Mouse (Mus musculus) liver, embryonic 11.5 days (tissue): ENCODE results near the gene Oas1a. TPM values are rescaled to one million over a fixed set of nuclear protein-coding genes. Genes with fewer than 3 reads are reported as not detected.

Experiments used
- ATAC-seq: fragments of 200-750 bp; cut with Nextera tagmentation; replicated peaks from 2 replicates; pipeline ENCODE4 v1.8.0; 2017; ENCODE audit warnings: moderate number of reproducible peaks, mild to moderate bottlenecking, moderate TSS enrichment, moderate library complexity; ENCODE audit not compliant: low FRiP score
- DNase-seq: peaks from one replicate; pipeline ENCODE4 v3.0.0-alpha.2; 2017; ENCODE audit warnings: low spot score
- H3K27ac ChIP-seq: fragments of 300-500 bp; sonication (generic); 2 replicates; pipeline ENCODE4 v1.5.1; 2014; ENCODE audit warnings: mild to moderate bottlenecking, low read depth, low read length, control low read depth
- H3K27me3 ChIP-seq: fragments of 300-500 bp; sonication (generic); replicated peaks from 2 replicates; pipeline ENCODE4 v1.6.1; 2014; ENCODE audit warnings: low read length, mixed read lengths; ENCODE audit not compliant: control insufficient read depth, insufficient read depth
- H3K36me3 ChIP-seq: fragments of 300-500 bp; sonication (generic); 2 replicates; pipeline ENCODE4 v1.6.1; 2014; ENCODE audit warnings: mild to moderate bottlenecking, low read length, moderate library complexity, mixed read lengths; ENCODE audit not compliant: control insufficient read depth, insufficient read depth
- H3K4me1 ChIP-seq: fragments of 300-500 bp; sonication (generic); replicated peaks from 2 replicates; pipeline ENCODE4 v1.6.1; 2014; ENCODE audit warnings: low read length, mixed read lengths; ENCODE audit not compliant: control insufficient read depth, insufficient read depth
- H3K4me2 ChIP-seq: fragments of 300-500 bp; sonication (generic); 2 replicates; pipeline ENCODE4 v1.6.1; 2014; ENCODE audit warnings: mild to moderate bottlenecking, control low read depth, moderate library complexity
- H3K4me3 ChIP-seq: fragments of 300-500 bp; sonication (generic); 2 replicates; pipeline ENCODE4 v1.5.1; 2014; ENCODE audit warnings: low read depth, low read length, control low read depth
- H3K9ac ChIP-seq: fragments of 300-500 bp; sonication (generic); 2 replicates; pipeline ENCODE4 v1.6.1; 2014; ENCODE audit warnings: low read depth, low read length, control low read depth
- H3K9me3 ChIP-seq: fragments of 300-500 bp; sonication (generic); 2 replicates; pipeline ENCODE4 v1.6.1; 2016; ENCODE audit warnings: low read length, inconsistent platforms, mixed read lengths; ENCODE audit not compliant: control insufficient read depth
- WGBS: fragments of 180-500 bp; shearing (Covaris S2); extraction: QIAGEN DNeasy Blood & Tissue Kit; methylation state at CpG from one replicate; pipeline ENCODE4 v1.1.7; 2014; 5-methylcytosine and 5-hydroxymethylcytosine counted together
- microRNA-seq: library from miRNA; unstranded; fragments of <30 nt; microRNA quantifications from one replicate; pipeline ENCODE4, GENCODE M21; 2017; ENCODE audit warnings: borderline number of aligned reads
- polyA plus RNA-seq: library from polyadenylated mRNA; unstranded; fragments of >200 nt; fragmentation: Nextera tagmentation; extraction: Ambion mirVana; gene quantifications from 2 replicates; pipeline ENCODE4 v1.2.1, GENCODE M21; 2014

Gene Oas1a
- polyA plus RNA-seq, 1 experiment from 2014 or later, result 1.6 TPM

DNA sequence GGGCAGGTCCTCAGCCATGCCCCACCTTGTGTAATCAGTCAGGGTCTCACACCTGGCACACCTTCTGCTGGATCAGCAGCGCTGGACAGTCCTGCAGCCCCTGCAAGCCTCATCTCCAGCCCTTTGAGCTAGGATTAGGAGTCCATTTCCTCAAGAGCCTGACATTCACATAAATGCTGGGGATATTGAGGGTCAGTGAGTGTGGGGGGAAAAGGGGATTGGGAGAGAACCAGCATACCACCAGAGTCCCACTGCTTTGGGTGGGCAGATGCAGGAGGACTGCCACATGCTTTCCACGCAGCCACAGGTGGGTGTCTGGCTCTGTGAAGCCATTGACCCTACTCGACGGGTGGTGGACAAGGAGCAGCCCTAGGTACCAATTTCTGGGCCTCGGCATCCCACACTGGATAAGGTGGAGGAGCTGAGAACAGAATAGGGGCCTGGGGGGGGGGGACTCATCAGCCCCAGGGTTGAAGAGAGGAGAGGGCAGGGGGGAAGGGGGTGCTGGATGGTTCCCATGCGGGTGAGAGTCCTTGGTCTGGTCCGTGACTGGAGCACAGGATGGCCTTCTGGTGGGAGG, 37.8 kb downstream of the Oas1a start:
- 59% methylated on average over 7 of the region's 7 CpGs for WGBS
- H3K27me3 ChIP-seq, result 0 out of 2 replicates have a peak, but pooled peaks cover 3% of the 10 kb centered on the region
- H3K4me2 ChIP-seq, result no peak overlapping the region
- no peak overlapping the region for H3K4me3 ChIP-seq
- H3K4me1 ChIP-seq, result no peaks in the 10 kb centered on the region
- no peak overlapping the region for H3K27ac ChIP-seq
- H3K9me3 ChIP-seq, result no peaks in the 10 kb centered on the region
- no peaks in the 10 kb centered on the region for H3K36me3 ChIP-seq
- H3K9ac ChIP-seq, result no peak overlapping the region
- no peak for ATAC-seq
- no peak for DNase-seq

DNA sequence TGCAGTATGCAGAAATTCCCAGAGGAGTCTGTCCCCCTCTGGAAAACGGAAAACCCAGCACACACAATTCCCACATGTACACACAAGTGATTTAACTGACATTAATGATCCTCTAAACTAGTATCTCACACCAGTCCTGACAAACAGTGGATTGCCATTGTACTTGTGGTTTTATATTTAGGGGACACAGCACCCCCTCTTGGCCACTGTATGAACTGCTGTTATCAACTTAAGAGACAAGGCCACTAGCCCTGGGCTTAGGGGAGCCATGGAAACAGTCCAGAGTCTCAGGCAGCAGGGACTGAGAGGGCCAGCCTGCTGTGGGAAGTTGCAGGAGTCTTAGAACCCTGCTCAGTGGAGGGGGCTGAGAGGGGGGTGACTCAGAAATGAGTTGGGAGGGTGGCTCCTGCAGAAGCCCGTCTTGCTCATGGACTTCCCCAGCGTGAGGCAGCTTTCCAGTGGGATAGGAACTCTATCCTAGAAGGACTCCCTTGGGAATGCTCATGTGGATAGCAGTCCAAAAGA, 41.9 kb downstream of the Oas1a start:
- no peaks in the 10 kb centered on the region for H3K27me3 ChIP-seq
- no peak overlapping the region for H3K4me2 ChIP-seq
- H3K36me3 ChIP-seq, result no peaks in the 10 kb centered on the region
- no peak overlapping the region for H3K27ac ChIP-seq
- no peak overlapping the region for H3K9ac ChIP-seq
- H3K9me3 ChIP-seq, result no peaks in the 10 kb centered on the region
- H3K4me3 ChIP-seq, result no peak overlapping the region
- WGBS, result 62% methylated on average over 3 of the region's 3 CpGs
- no peaks in the 10 kb centered on the region for H3K4me1 ChIP-seq
- ATAC-seq, result no peak
- DNase-seq, result no peak

DNA sequence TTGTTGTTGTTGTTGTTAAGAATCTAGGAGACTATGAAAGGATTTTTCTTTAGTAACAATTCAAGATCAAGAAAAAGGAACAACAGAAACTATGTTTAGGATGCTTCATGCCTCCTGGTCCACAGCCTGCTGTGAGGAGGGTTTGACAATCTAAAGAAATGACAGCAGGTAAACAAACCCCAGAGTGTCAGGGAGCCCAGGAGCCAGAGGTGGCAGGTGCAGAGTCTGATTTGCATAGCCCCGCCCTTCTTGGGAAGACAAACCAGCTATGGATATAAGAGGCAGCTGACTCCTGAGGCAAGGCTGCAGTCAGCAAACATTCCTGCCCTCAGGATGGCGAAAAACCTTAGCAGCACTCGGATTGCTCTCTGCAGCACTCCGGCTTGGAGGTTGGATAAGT, 46.2 kb downstream of the Oas1a start, which contains the start of gene Oas1h:
Gene Oas1h, plus strand, starts transcription at position 301 of the 400 bp plus-strand sequence.
- Histone ChIP-seq H3K4me3 (no peak within 1 kb of the TSS), H3K36me3 (no peaks in the 10 kb centered on the region), H3K27ac (no peak within 1 kb of the TSS), H3K9me3 (no peaks in the 10 kb centered on the region), H3K4me2 (no peak within 1 kb of the TSS), H3K4me1 (no peaks in the 10 kb centered on the region), H3K27me3 (no peaks in the 10 kb centered on the region), H3K9ac (no peak within 1 kb of the TSS)
- ATAC-seq (no peak), DNase-seq (no peak)
- WGBS, result 49% methylated on average over 4 of the region's 4 CpGs

DNA sequence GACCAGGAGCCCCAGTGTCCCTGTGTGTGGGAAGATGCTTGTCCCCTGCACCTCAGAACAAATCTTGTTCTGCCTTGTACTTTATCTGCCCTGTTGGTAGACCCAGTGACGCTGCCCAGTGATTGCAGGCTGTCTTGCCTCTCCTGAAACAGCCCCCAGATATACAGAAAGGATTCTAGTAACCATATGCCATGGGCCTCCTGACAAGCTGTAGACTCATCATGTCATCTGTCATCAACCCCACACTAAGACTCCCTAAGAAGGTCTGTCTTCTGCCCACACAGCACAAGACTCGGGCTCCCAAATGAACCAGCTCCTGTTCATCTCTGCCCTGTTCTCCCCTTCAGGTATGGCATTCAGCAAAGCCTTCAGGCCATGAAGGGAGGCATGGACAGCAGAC, 48.1 kb downstream of the Oas1a start:
- Histone ChIP-seq H3K4me2 (no peak overlapping the region), H3K27ac (no peak overlapping the region), H3K36me3 (no peaks in the 10 kb centered on the region), H3K9me3 (no peaks in the 10 kb centered on the region), H3K27me3 (no peaks in the 10 kb centered on the region), H3K9ac (no peak overlapping the region), H3K4me1 (no peaks in the 10 kb centered on the region), H3K4me3 (no peak overlapping the region)
- WGBS, result 64% methylated on average over 2 of the region's 2 CpGs
- ATAC-seq (no peak), DNase-seq (no peak)

DNA sequence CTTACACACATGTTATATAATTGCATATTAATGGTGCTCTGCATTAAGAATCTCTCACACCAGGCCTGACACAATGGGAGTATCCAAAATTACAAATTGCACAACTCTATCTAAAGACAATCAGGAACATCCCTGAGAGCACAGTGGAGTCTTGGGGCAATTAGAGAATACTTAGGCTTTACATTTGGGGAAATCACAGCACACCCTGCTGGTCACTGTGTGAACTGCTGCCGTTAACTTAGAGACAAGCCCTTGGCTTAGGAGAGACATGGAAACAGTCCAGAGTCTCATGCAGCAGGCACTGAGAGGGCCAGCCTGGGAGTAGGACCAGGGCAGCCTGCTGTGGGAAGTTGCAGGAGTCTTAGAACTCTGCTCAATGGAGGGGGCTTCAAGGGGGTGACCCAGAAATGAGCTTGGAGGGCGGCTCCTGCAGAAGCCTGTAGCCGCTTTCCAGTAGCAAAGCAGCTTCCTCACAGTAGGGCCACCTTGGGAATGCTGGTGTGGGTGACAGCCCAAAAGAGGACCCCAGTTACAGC, 57.7 kb downstream of the Oas1a start:
- Histone ChIP-seq H3K27me3 (no peaks in the 10 kb centered on the region), H3K4me2 (no peak overlapping the region), H3K9me3 (peaks cover 2% of the 10 kb centered on the region; the same call in 1 of the 2 replicates), H3K4me1 (no peaks in the 10 kb centered on the region), H3K36me3 (no peaks in the 10 kb centered on the region), H3K9ac (no peak overlapping the region), H3K4me3 (no peak overlapping the region), H3K27ac (no peak overlapping the region)
- no peak for ATAC-seq
- DNase-seq, result no peak
- whole genome bisulfite sequencing, result 56% methylated on average over 3 of the region's 3 CpGs

DNA sequence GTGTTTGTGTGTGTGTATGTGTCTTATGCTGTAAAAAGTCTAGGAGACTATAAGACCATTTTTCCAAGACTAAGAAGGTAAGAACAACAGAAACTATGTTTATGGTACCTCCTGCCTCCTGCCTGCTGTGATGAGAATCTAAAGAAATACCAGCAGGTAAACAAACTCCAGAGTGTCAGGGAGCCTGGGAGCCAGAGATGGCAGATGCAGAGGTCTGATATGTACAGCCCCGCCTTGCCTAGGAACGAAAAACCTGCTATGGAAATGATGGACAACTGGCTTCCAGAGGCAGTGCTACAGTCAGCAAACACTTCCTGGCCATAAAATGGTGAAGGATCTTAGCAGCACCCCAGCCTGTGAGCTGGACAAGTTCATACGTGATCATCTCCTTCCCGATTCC, 60.3 kb downstream of the Oas1a start, which contains the start of gene Oas1f:
Gene Oas1f, plus strand, starts transcription at position 301 of the 400 bp plus-strand sequence.
- Histone ChIP-seq H3K9ac (no peak within 1 kb of the TSS), H3K27ac (no peak within 1 kb of the TSS), H3K9me3 (no peaks in the 10 kb centered on the region), H3K4me3 (no peak within 1 kb of the TSS), H3K4me2 (no peak within 1 kb of the TSS), H3K27me3 (no peaks in the 10 kb centered on the region), H3K4me1 (no peaks in the 10 kb centered on the region), H3K36me3 (no peaks in the 10 kb centered on the region)
- DNase-seq (no peak), ATAC-seq (no peak)
- 69% methylated on average over 4 of the region's 4 CpGs for WGBS

Small RNA genes lying within 50 kb of the gene (microRNA-seq; reads per million reads assigned to microRNA genes)
- gene Gm22907, result not detected

Other genes starting within 250 kb of the Oas1a start
- gene Dtx1, start 195.6 kb downstream of the Oas1a start, polyA plus RNA-seq, result 0.23 and 1.1 TPM in 2 replicates
- 0.23 and 0.29 TPM in 2 replicates for gene Oas2, start 157.7 kb downstream of the Oas1a start, polyA plus RNA-seq
- gene Oas3, start 129.9 kb downstream of the Oas1a start, polyA plus RNA-seq, result 0.04 and 0.08 TPM in 2 replicates
- gene Oas1e, start 112.0 kb downstream of the Oas1a start, polyA plus RNA-seq, result not detected in 2 replicates
- gene Oas1c, start 95.0 kb downstream of the Oas1a start, polyA plus RNA-seq, result 0.19 TPM in 1 of 2 replicates, not detected in the other
- not detected in 2 replicates for gene Oas1f, start 60.2 kb downstream of the Oas1a start, polyA plus RNA-seq
- not detected in 2 replicates for gene Oas1h, start 46.1 kb downstream of the Oas1a start, polyA plus RNA-seq
- 0.23 and 0.39 TPM in 2 replicates for gene Oas1g, start 19.9 kb downstream of the Oas1a start, polyA plus RNA-seq
- not detected in 2 replicates for gene Oas1d, start 7.0 kb upstream of the Oas1a start, polyA plus RNA-seq
- gene Rph3a, start 102.6 kb upstream of the Oas1a start, polyA plus RNA-seq, result not detected in 2 replicates